Mouse (Mus musculus) heart, adult 8-10 months (tissue): ENCODE measurements around the gene Cd33. TPM values are rescaled to one million over a fixed set of nuclear protein-coding genes. Genes with fewer than 3 reads are reported as not detected.

Source experiments
- DNase-seq: peaks from one replicate; pipeline ENCODE4 v3.0.0; 2022; ENCODE audit warnings: low spot score
- total RNA-seq, 4 experiments: library from RNA; stranded (reverse); gene quantifications; 2 replicates each; pipeline ENCODE4 v1.2.4; 2022

Cd33 gene
- total RNA-seq, 4 experiments from 2014 or later, result 1.6 to 3.1 (median 2.7) TPM

DNA sequence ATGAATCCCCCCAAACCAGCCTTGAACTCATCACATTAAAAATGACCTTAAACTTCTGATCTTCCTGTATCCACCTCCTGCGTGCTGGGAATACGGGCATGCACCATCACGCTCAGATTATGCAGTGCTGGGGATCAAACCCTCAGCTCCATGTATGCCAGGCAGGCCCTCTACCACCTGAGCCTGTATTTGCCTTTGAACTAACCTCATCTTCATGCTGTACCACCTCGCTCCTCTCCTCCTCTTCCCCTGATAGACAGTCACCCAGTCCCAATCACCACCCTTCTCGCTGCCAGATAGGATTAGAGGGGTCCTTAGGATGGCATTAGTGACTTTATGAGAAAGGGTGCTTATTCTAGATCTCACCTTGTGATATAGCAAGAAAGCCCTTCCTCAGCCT is 29.2 kb downstream of the Cd33 start:
- DNase-seq, result no peak

DNA sequence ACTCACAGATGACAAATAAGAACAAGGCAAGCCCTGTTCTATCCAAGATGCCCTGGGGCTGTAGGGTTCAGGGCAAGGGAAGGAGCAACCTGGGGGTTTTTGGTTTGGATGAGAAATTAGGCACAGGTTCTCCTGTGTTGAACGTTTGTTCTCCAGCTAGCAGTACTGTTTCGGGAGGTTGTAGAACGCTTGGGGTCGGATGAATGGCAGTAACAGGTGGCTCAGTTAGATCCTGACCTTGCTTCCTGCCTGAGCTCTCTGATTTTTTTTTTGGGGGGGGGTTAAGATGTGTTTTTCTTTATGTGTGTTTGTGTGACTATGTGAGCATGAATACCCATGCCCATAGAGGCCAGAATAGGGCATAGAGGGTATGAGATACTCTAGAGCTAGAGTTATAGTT is 31.7 kb downstream of the Cd33 start:
- no peak for DNase-seq

DNA sequence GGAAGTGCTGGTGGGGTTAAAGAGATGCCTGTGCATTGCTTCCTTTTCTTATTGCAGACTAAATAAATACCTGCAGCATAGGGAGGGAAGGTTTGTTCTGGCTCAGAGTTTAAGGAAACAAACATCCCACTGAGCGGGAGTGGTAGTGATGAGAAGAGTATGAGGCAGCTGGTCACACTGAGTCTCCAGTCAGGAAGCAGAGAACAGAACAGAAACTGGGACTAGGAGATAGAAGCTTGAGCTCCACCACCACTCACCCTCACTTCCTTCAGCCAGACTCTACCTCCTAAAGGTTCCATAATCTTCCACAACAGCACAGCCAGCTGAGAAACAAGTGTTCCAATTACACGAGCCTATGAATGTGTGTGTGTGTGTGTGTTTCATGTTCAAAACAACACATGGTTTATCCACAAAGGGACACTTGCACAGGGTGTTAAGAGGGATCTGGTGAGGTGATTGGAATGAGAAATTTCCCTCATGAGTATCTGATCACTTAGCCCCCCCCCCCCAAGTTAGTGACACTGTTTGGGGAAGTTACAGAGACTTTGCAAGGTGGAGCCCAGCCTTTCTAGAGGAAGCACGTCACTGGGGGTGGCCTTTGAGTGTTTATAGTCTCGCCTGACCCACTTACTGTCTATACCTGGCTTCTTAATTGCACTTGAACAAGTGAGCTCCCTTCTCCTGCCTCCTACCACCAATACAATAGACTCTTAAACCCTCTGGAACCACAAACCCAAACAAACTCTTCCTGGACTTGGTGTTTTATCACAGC is 32.3 kb downstream of the Cd33 start:
- no peak for DNase-seq

DNA sequence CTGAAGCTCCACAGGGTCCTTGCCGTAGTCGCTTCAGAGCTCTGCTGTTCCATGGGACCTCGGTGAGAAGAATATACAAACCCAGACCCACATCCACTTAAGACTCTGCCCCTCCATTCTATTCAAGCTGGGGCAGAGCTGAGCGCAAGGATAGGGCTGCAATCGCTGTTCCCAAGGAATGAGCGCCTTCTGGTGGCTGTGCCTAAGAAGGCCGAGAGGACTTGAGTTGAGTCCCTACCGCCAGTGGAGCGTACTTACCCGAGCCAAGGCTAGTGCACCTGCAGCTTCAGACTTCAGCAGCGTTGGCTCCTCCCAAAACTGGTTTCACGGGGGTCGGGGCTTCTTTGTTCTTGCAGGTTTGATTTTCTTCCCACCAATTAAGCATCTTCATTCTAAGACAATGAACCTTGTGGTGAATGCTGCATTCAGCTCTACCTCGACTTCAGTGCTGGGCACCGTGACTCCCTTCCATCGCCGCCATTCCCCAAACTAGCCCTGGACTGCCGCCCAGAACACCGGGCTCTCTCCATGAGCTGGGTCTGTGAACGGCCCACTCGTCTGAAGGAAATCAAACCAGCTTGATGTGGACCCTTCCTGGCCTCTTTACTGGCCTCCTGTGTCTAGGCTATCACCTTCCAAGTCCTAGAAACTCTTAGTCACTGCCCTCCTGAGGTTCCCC is 48.7 kb downstream of the Cd33 start:
- DNase-seq, result no peak

DNA sequence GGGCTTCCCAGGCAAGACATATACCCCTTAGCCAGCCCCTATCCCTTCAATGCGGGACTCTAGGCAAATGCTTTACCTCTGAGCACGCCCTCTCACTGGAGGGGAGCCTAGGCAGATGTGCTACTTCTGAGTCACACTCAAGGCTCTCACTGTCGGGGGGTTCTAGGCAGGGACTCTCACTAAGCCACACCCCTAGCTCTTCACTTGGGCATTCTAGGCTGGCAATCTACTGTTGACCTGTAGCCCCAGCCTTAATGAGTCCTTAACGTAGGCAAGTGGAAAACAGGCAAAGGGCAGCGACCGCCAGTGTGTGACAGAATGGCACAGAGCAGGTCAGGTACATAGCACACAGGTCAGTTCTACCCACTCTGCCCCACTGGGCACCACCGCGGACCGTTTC is 53.4 kb downstream of the Cd33 start:
- no peak for DNase-seq

DNA sequence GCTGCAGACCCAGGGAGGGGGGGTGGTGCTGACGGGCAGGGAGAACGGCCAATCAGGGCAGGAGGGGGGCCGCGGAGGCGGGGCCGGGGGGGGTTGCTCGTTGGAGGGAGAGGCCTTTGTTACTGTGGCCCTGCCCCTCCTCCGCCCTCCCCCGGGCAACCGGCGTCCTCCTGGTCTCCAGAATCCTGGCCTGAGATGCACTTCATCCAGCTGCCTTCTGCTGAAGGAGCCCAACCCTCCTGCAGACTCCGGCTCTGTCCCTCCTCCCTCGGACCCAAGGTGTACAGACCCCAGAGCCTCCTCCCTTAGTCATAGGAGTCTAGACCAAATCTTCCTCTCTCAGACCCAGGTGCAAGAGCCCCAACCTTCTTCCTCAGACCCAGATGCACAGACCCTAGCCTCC is 54.0 kb downstream of the Cd33 start:
- DNase-seq, result peak; percentile 4

DNA sequence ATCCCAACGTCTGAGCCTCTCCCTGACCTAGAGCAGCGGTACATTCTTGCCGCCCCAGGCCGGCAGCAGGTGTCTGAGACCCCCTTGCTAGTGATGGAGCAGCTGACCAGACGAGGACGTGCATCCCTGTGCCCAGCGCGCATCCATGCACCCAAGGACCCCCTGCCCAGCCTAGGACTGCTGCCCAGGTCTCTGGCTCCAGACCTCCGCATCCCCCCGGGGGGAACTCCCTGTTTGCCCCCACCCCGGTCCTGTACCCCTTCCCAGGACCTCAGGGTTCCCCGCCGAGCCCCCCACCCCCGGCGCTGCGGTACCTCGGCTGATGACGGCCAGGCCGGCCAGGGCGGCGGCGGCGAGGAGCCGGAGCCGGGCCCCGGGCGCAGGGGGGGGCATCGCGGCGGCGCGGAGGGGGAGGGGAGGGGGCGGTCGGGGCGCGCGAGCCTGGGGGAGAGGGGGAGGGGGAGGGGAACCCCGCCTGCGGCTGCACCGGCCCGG is 54.5 kb downstream of the Cd33 start, which contains the start of gene Iglon5:
Iglon5 (minus strand) TSS at position 445 of the 495 bp plus-strand sequence.
- no peak for DNase-seq

DNA sequence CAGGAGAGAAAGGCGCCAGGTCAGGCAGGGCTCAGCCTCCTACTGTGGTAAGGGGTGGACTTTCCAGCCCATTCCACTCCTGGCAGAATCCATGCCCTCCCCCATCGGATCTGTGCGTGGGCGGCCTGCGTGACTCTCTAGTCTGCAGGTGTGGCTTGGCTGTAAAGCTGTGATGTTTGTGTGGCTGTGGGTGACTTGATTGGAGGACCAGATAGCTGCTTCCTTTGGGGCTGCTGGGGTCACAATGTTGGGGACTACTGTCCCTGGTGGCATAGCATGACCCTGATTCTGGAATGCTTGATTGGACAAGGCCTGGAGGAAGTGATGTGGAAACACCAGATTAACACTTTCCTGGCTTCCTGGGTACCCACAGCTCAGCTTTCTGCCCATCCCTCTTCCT is 55.6 kb downstream of the Cd33 start:
- no peak for DNase-seq

DNA sequence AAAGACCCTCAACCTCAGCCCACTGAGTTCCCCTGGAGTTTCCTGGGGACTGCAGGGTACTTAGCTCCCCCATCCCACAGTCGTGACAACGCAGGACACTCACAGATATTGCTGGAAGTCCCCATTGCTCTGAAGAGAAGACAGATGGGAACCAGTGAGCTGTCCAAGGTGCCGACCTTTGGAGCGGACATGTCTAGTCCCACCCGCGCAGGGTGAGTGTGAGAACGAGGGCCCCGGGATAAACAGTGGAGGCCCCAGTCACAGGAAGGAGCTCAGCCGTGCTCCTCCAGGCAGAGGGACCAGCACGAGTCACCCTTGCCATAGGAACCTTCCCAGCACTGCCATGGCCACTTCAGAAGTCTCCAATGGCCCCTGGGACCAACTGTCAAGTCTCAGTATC is 61.0 kb downstream of the Cd33 start:
- DNase-seq, result no peak

DNA sequence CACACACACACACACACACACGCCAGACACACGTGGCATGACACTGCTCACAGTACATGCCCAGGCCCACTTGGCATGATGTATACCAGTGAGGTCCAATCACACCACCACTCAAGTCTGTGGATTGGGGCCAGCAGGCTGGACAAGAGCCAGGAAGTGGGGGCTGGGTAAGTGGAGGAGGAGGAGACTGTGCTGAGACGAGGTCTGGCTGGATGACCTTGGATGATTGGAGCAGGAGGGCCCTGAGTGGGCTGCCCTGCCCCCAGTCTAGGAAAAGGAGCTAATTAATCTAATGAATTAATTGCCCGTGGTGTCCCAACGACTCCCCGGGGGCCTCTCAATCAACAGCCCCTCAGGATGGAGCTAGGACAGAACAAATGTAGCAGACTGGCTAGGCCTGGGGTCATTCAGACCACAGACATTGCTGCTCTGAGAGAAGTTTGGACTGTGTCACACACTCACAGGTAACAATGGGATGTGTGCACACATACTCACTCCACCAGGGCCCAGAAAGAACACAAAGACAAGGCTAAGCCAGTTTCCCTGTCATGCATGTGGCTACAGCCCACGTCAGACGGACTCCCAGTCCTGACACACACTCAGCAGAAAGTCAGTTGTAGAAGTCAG is 62.0 kb downstream of the Cd33 start:
- no peak for DNase-seq

DNA sequence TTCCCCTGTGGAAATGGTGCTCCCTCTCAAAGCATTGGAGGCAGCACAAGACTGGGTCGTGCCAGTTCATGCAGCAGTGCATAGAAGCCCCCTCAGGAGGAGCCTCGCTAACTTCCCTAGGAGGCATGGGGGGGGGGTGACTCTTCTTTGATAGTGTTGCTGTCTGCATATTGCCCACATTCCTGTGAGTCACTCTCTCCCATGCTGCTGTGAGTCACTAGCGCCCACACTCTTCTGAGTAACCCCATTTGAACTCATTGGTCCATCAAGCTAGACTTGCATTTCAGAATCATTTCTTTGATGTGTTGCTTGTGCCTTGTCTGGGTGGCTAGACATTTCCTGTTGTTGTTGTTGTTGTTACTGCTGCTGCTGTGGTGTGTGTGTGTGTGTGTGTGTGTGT is 63.0 kb downstream of the Cd33 start:
- no peak for DNase-seq

DNA sequence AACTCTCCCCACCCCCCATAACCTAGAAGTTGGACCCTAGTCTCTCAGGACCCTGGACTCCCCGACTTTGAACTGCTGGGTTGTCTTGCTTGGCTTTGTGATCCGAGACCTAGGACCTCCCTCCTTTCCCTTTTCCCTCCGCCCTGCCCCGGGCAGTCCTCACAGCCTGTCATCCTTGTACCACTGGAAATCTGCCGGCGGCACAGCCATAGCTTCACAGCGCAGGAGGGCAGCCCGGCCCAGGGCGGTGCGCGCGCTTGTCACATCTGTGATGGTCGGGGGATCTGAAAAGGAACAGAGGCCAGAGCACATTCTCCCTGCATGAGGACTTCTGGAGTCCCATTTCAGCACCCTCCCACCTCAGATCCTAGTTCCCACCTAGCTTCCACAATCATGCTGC is 67.9 kb downstream of the Cd33 start:
- no peak for DNase-seq

DNA sequence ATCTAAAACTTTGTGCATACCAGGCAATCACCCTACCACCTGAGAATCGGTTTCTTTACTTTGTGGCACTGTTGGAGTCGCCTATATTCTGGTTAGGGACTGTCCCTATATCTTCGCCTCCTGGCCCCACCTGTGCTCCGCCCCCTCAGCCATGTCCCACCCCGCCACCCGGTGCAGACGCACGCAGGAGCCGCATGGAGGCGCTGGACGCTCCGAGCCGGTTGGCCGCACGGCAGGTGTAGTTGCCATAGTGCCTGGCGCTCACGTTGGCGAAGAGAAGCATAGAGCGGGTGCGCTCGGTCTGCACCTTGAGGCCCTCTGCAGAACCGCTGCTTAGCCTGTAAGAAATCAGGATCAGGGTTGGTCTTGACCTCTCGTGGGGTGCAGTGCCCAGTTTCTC is 68.5 kb downstream of the Cd33 start:
- no peak for DNase-seq

Other genes with a start within 250 kb of the Cd33 start
- 10 to 100 TPM; 14.9 to 16.4 (median 15.7) TPM for gene Zfp715, start 231.1 kb downstream of the Cd33 start, total RNA-seq
- not detected for gene Siglecf, start 193.1 kb downstream of the Cd33 start, total RNA-seq
- under 1 TPM; 0.06 to 0.69 (median 0.15) TPM for gene Siglecg, start 136.2 kb downstream of the Cd33 start, total RNA-seq
- under 1 TPM in 1 of 4 experiments, not detected in 3; 0.32 TPM for gene Lim2, start 116.8 kb downstream of the Cd33 start, total RNA-seq
- 1 to 10 TPM in 1 of 4 experiments, not detected in 3; 1.1 TPM for gene Nkg7, start 107.4 kb downstream of the Cd33 start, total RNA-seq
- not detected for gene Cldnd2, start 103.6 kb downstream of the Cd33 start, total RNA-seq
- gene Etfb, start 100.3 kb downstream of the Cd33 start, total RNA-seq, result 1,000 to 10,000 TPM; 1,243 to 1,357 (median 1,292) TPM
- 1 to 10 TPM in 2 of 4 experiments, under 1 TPM in 2; 0.44 to 1.3 (median 0.94) TPM for gene Gm45233, start 100.3 kb downstream of the Cd33 start, total RNA-seq
- gene Vsig10l, start 81.3 kb downstream of the Cd33 start, total RNA-seq, result 1 to 10 TPM in 2 of 4 experiments, under 1 TPM in 2; 0.71 to 4.4 (median 1.6) TPM
- under 1 TPM; 0.09 to 0.38 (median 0.24) TPM for gene Iglon5, start 54.4 kb downstream of the Cd33 start, total RNA-seq
- gene 4931406B18Rik, start 38.5 kb downstream of the Cd33 start, total RNA-seq, result not detected
- 1 to 10 TPM in 1 of 4 experiments, under 1 TPM in 3; 0.66 to 1.1 (median 0.88) TPM for gene Zfp658, start 17.8 kb upstream of the Cd33 start, total RNA-seq
- gene Zfp719, start 35.2 kb upstream of the Cd33 start, total RNA-seq, result 1 to 10 TPM; 4.4 to 8.0 (median 5.6) TPM
- gene Zfp819, start 62.7 kb upstream of the Cd33 start, total RNA-seq, result not detected
- gene Ceacam18, start 90.3 kb upstream of the Cd33 start, total RNA-seq, result not detected
- gene Siglece, start 115.7 kb upstream of the Cd33 start, total RNA-seq, result 1 to 10 TPM in 3 of 4 experiments, under 1 TPM in 1; 0.75 to 1.6 (median 1.1) TPM
- gene Ctu1, start 127.6 kb upstream of the Cd33 start, total RNA-seq, result 1 to 10 TPM; 2.9 to 3.4 (median 3.1) TPM
- gene Klk14, start 146.0 kb upstream of the Cd33 start, total RNA-seq, result under 1 TPM in 3 of 4 experiments, not detected in 1; 0.27 to 0.49 (median 0.34) TPM
- not detected for gene Klk13, start 168.1 kb upstream of the Cd33 start, total RNA-seq
- not detected for gene Klk12, start 224.5 kb upstream of the Cd33 start, total RNA-seq
- under 1 TPM in 3 of 4 experiments, not detected in 1; 0.32 to 0.79 (median 0.37) TPM for gene Klk11, start 230.2 kb upstream of the Cd33 start, total RNA-seq
- gene Klk10, start 236.6 kb upstream of the Cd33 start, total RNA-seq, result under 1 TPM; 0.22 to 0.57 (median 0.25) TPM
- not detected for gene Klk9, start 247.5 kb upstream of the Cd33 start, total RNA-seq